ENCODE assay signal across 9 mouse cellular contexts in genomic region chr8:3467886-3468545, GRCm38 (mm10). TPM values are rescaled to one million over a fixed set of nuclear protein-coding genes. Genes with fewer than 3 reads are reported as not detected.
DNase-seq lines count a peak whose midpoint lies in the region; ATAC-seq and TF ChIP-seq lines count a peak whose summit lies in the region.
"Had no signal": no experiment of that assay in that cellular context is flagged by ENCODE, and none has a peak within 500 bp of the region (broad histone marks: within the 10 kb centered on the region; RNA-seq: fewer than 3 reads in every experiment).

No protein-coding gene starts in this region.

- H3K36me3 ChIP-seq in kidney, postnatal 0 days (ENCODE audit: insufficient read depth, low read length), result no peaks in the 10 kb centered on the region
- no peaks in the 10 kb centered on the region for H3K36me3 ChIP-seq in hindbrain, embryonic 14.5 days (replicated peaks; ENCODE audit: control insufficient read depth, insufficient read depth)
- no peaks in the 10 kb centered on the region for H3K36me3 ChIP-seq in midbrain, embryonic 15.5 days (replicated peaks)

- peak overlapping the region; percentile 59 for H3K4me2 ChIP-seq in kidney, postnatal 0 days (ENCODE audit: low read length)
- peak overlapping the region; percentile 51 for H3K4me2 ChIP-seq in hindbrain, embryonic 14.5 days (replicated peaks)
- H3K4me2 ChIP-seq in midbrain, embryonic 15.5 days, result peak overlapping the region; percentile 58

- H3K27me3 ChIP-seq in kidney, postnatal 0 days (ENCODE audit: insufficient read depth, low read length), result no peaks in the 10 kb centered on the region
- H3K27me3 ChIP-seq in hindbrain, embryonic 14.5 days (ENCODE audit: control insufficient read depth, insufficient read depth, low read length), result no peaks in the 10 kb centered on the region
- H3K27me3 ChIP-seq in midbrain, embryonic 15.5 days (replicated peaks), result no peaks in the 10 kb centered on the region

- ATAC-seq in kidney, postnatal 0 days (replicated peaks; ENCODE audit: low FRiP score, low read depth), result no peak
- ATAC-seq in hindbrain, embryonic 14.5 days (ENCODE audit: low FRiP score), result no peak
- peak; percentile 23 for ATAC-seq in midbrain, embryonic 15.5 days (replicated peaks)

- H3K4me1 ChIP-seq in kidney, postnatal 0 days (replicated peaks; ENCODE audit: insufficient read depth, low read length), result no peaks in the 10 kb centered on the region; the same call in 1 of the 2 replicates
- peaks cover 4% of the 10 kb centered on the region; the same call in 1 of the 2 replicates for H3K4me1 ChIP-seq in brown adipose tissue, adult 24 weeks (ENCODE audit: control insufficient read depth, insufficient read depth, insufficient read length, low read length)
- H3K4me1 ChIP-seq in hindbrain, embryonic 14.5 days (replicated peaks; ENCODE audit: control insufficient read depth, insufficient read depth, low read length), result peaks cover 11% of the 10 kb centered on the region
- peaks cover 9% of the 10 kb centered on the region for H3K4me1 ChIP-seq in midbrain, embryonic 15.5 days

- DNase-seq in kidney, postnatal 0 days (ENCODE audit: low spot score), result peak; percentile 6
- DNase-seq in kidney, adult 9 months, result no peak
- DNase-seq in hindbrain, embryonic 14.5 days (ENCODE audit: low spot score), result no peak
- DNase-seq in thymus, adult 18-20 months, result no peak
- DNase-seq in right cerebral cortex, postnatal 36 days (ENCODE audit: low spot score in 2 of 2), result no peak
- DNase-seq in adrenal gland, adult 2 months, result no peak

- H3K9me3 ChIP-seq in kidney, postnatal 0 days (replicated peaks; ENCODE audit: low read length), result no peaks in the 10 kb centered on the region
- H3K9me3 ChIP-seq in hindbrain, embryonic 14.5 days (ENCODE audit: control insufficient read depth, low read length), result no peaks in the 10 kb centered on the region
- H3K9me3 ChIP-seq in midbrain, embryonic 15.5 days, result no peaks in the 10 kb centered on the region

- H3K9ac ChIP-seq in kidney, postnatal 0 days (ENCODE audit: low read depth, low read length), result peak overlapping the region; percentile 62
- H3K9ac ChIP-seq in hindbrain, embryonic 14.5 days, result peak overlapping the region; percentile 72
- peak overlapping the region; percentile 56 for H3K9ac ChIP-seq in midbrain, embryonic 15.5 days

- 51% methylated on average over 9 of the region's 9 CpGs for WGBS in kidney, postnatal 0 days
- WGBS in hindbrain, embryonic 14.5 days, result 53% methylated on average over 9 of the region's 9 CpGs
- 47% methylated on average over 9 of the region's 9 CpGs for WGBS in midbrain, embryonic 15.5 days

- TF ChIP-seq CTCF in kidney, postnatal 0 days (IDR thresholded peaks at IDR 0.05; ENCODE audit: low read depth), result no peak

- peak overlapping the region; percentile 70; the same call in 1 of the 2 replicates for H3K27ac ChIP-seq in kidney, postnatal 0 days
- peak overlapping the region; percentile 69 for H3K27ac ChIP-seq in brown adipose tissue, adult 24 weeks (replicated peaks; ENCODE audit: low read depth, low read length)
- H3K27ac ChIP-seq in hindbrain, embryonic 14.5 days, result peak overlapping the region; percentile 87
- peak overlapping the region; percentile 87 for H3K27ac ChIP-seq in midbrain, embryonic 15.5 days

- H3K4me3 ChIP-seq in kidney, postnatal 0 days (replicated peaks; ENCODE audit: low read depth, low read length), result peak overlapping the region; percentile 39
- H3K4me3 ChIP-seq in brown adipose tissue, adult 24 weeks (ENCODE audit: insufficient read depth, low read depth, low read length), result peak overlapping the region; percentile 77
- peak overlapping the region; percentile 30 for H3K4me3 ChIP-seq in hindbrain, embryonic 14.5 days (replicated peaks; ENCODE audit: low read length)
- peak overlapping the region; percentile 46 for H3K4me3 ChIP-seq in midbrain, embryonic 15.5 days

RNA-seq across cellular contexts. Expression of gene Pex11g, which starts 0.5 kb away (rescaled TPM):
- 8.1 and 8.8 TPM in 2 replicates for polyA plus RNA-seq in kidney, postnatal 0 days (2015; fragmentation: Nextera tagmentation; extraction: Ambion mirVana)
- polyA plus RNA-seq in brown adipose tissue, adult 24 weeks (2012; ENCODE audit: insufficient read depth, insufficient read length, missing spikeins), result 11.4 and 12.6 TPM in 2 replicates
- polyA plus RNA-seq in hindbrain, embryonic 14.5 days (2014; fragmentation: Nextera tagmentation; extraction: Ambion mirVana), result 2.3 and 3.2 TPM in 2 replicates
- 4.9 and 5.4 TPM in 2 replicates for polyA plus RNA-seq in midbrain, embryonic 15.5 days (2015; fragmentation: Nextera tagmentation; extraction: Ambion mirVana)
- 10 to 100 TPM; 10.4 TPM for total RNA-seq in adrenal gland, adult 2 months (2021)
- polyA plus RNA-seq in adrenal gland, adult 2 months (2012; rRNA removed), result 11.8 and 16.9 TPM in 2 replicates
- total RNA-seq: monocyte, adult 5-6 weeks had no signal

RNA-seq across cellular contexts. Expression of gene Tex45, which starts 2.6 kb away (rescaled TPM):
- 0.16 TPM in 1 of 2 replicates, not detected in the other for polyA plus RNA-seq in kidney, postnatal 0 days (2015; fragmentation: Nextera tagmentation; extraction: Ambion mirVana)
- polyA plus RNA-seq in brown adipose tissue, adult 24 weeks (2012; ENCODE audit: insufficient read depth, insufficient read length, missing spikeins), result not detected in 2 replicates
- polyA plus RNA-seq in hindbrain, embryonic 14.5 days (2014; fragmentation: Nextera tagmentation; extraction: Ambion mirVana), result 0.35 and 0.39 TPM in 2 replicates
- 0.23 and 0.49 TPM in 2 replicates for polyA plus RNA-seq in midbrain, embryonic 15.5 days (2015; fragmentation: Nextera tagmentation; extraction: Ambion mirVana)
- total RNA-seq in adrenal gland, adult 2 months (2021), result under 1 TPM in 1 of 2 experiments, not detected in 1; 0.17 TPM
- 0.16 and 0.17 TPM in 2 replicates for polyA plus RNA-seq in adrenal gland, adult 2 months (2012; rRNA removed)

RNA-seq across cellular contexts. Expression of gene Zfp358, which starts 24.9 kb away (rescaled TPM):
- polyA plus RNA-seq in kidney, postnatal 0 days (2015; fragmentation: Nextera tagmentation; extraction: Ambion mirVana), result 42.1 and 45.0 TPM in 2 replicates
- 12.6 and 13.9 TPM in 2 replicates for polyA plus RNA-seq in brown adipose tissue, adult 24 weeks (2012; ENCODE audit: insufficient read depth, insufficient read length, missing spikeins)
- 34.5 and 41.2 TPM in 2 replicates for polyA plus RNA-seq in hindbrain, embryonic 14.5 days (2014; fragmentation: Nextera tagmentation; extraction: Ambion mirVana)
- polyA plus RNA-seq in midbrain, embryonic 15.5 days (2015; fragmentation: Nextera tagmentation; extraction: Ambion mirVana), result 83.9 and 89.2 TPM in 2 replicates
- total RNA-seq in adrenal gland, adult 2 months (2021), result 10 to 100 TPM; 22.5 to 23.2 TPM
- 80.1 and 81.3 TPM in 2 replicates for polyA plus RNA-seq in adrenal gland, adult 2 months (2012; rRNA removed)

RNA-seq across cellular contexts. Expression of gene Mcoln1, which starts 32.2 kb away (rescaled TPM):
- polyA plus RNA-seq in kidney, postnatal 0 days (2015; fragmentation: Nextera tagmentation; extraction: Ambion mirVana), result 46.9 and 54.6 TPM in 2 replicates
- polyA plus RNA-seq in brown adipose tissue, adult 24 weeks (2012; ENCODE audit: insufficient read depth, insufficient read length, missing spikeins), result 31.7 and 41.0 TPM in 2 replicates
- polyA plus RNA-seq in hindbrain, embryonic 14.5 days (2014; fragmentation: Nextera tagmentation; extraction: Ambion mirVana), result 70.0 and 86.0 TPM in 2 replicates
- 126 and 130 TPM in 2 replicates for polyA plus RNA-seq in midbrain, embryonic 15.5 days (2015; fragmentation: Nextera tagmentation; extraction: Ambion mirVana)
- total RNA-seq in adrenal gland, adult 2 months (2021), result 10 to 100 TPM; 42.5 to 45.0 TPM
- polyA plus RNA-seq in adrenal gland, adult 2 months (2012; rRNA removed), result 1,409 and 1,463 TPM in 2 replicates

RNA-seq across cellular contexts. Expression of gene Pnpla6, which starts 47.2 kb away (rescaled TPM):
- polyA plus RNA-seq in kidney, postnatal 0 days (2015; fragmentation: Nextera tagmentation; extraction: Ambion mirVana), result 24.3 and 26.4 TPM in 2 replicates
- polyA plus RNA-seq in brown adipose tissue, adult 24 weeks (2012; ENCODE audit: insufficient read depth, insufficient read length, missing spikeins), result 11.3 and 12.3 TPM in 2 replicates
- 32.7 and 36.5 TPM in 2 replicates for polyA plus RNA-seq in hindbrain, embryonic 14.5 days (2014; fragmentation: Nextera tagmentation; extraction: Ambion mirVana)
- polyA plus RNA-seq in midbrain, embryonic 15.5 days (2015; fragmentation: Nextera tagmentation; extraction: Ambion mirVana), result 42.5 and 45.5 TPM in 2 replicates
- total RNA-seq in adrenal gland, adult 2 months (2021), result 10 to 100 TPM; 35.2 to 38.8 TPM
- 48.3 and 54.6 TPM in 2 replicates for polyA plus RNA-seq in adrenal gland, adult 2 months (2012; rRNA removed)
